Mouse (Mus musculus): ENCODE measurements around the gene 8030411F24Rik. TPM values are rescaled to one million over a fixed set of nuclear protein-coding genes. Genes with fewer than 3 reads are reported as not detected.

Gene 8030411F24Rik
- not detected in 2 replicates for polyA plus RNA-seq (2012; rRNA removed)

GRCm38 (mm10) chr2:148781709-148782108 is at the start of gene 8030411F24Rik:
Gene 8030411F24Rik, plus strand, starts transcription at chr2:148782009.

GRCm38 (mm10) chr2:148732327-148733000 is 49.3 kb upstream of the 8030411F24Rik start, which contains the start of gene Napb:
Gene Napb, minus strand, starts transcription at chr2:148732467.

GRCm38 (mm10) chr2:148750058-148750457 is 31.8 kb upstream of the 8030411F24Rik start, which contains the start of gene Cstl1:
Gene Cstl1, plus strand, starts transcription at chr2:148750358.

GRCm38 (mm10) chr2:148771397-148771796 is 10.4 kb upstream of the 8030411F24Rik start, which contains the start of gene Cst11:
Gene Cst11, minus strand, starts transcription at chr2:148771497.

GRCm38 (mm10) chr2:148789142-148789541 is 7.3 kb downstream of the 8030411F24Rik start, which contains the start of gene Cst12:
Gene Cst12, plus strand, starts transcription at chr2:148789361.

GRCm38 (mm10) chr2:148798485-148798884 is 16.7 kb downstream of the 8030411F24Rik start, which contains the start of gene Cst8:
Gene Cst8, plus strand, starts transcription at chr2:148798785.

GRCm38 (mm10) chr2:148819909-148820308 is 38.1 kb downstream of the 8030411F24Rik start, which contains the start of gene Cst13:
Gene Cst13, plus strand, starts transcription at chr2:148820081.

GRCm38 (mm10) chr2:148834912-148835311 is 53.1 kb downstream of the 8030411F24Rik start, which contains the start of gene Cst9:
Gene Cst9, plus strand, starts transcription at chr2:148835147.

Other genes starting within 250 kb of the 8030411F24Rik start
- 25.0 and 31.6 TPM in 2 replicates for gene Nxt1, start 109.4 kb upstream of the 8030411F24Rik start, polyA plus RNA-seq (2012; rRNA removed)
- gene Gzf1, start 101.0 kb upstream of the 8030411F24Rik start, polyA plus RNA-seq (2012; rRNA removed), result 17.9 and 22.8 TPM in 2 replicates
- gene Napb, start 49.5 kb upstream of the 8030411F24Rik start, polyA plus RNA-seq (2012; rRNA removed), result 0.71 and 1.1 TPM in 2 replicates
- gene Cstl1, start 31.7 kb upstream of the 8030411F24Rik start, polyA plus RNA-seq (2012; rRNA removed), result not detected in 2 replicates
- not detected in 2 replicates for gene Cst11, start 10.5 kb upstream of the 8030411F24Rik start, polyA plus RNA-seq (2012; rRNA removed)
- gene Cst12, start 7.4 kb downstream of the 8030411F24Rik start, polyA plus RNA-seq (2012; rRNA removed), result 1.4 and 2.5 TPM in 2 replicates
- 4.9 and 10.0 TPM in 2 replicates for gene Cst8, start 16.8 kb downstream of the 8030411F24Rik start, polyA plus RNA-seq (2012; rRNA removed)
- not detected in 2 replicates for gene Cst13, start 38.1 kb downstream of the 8030411F24Rik start, polyA plus RNA-seq (2012; rRNA removed)
- gene Cst9, start 53.1 kb downstream of the 8030411F24Rik start, polyA plus RNA-seq (2012; rRNA removed), result not detected in 2 replicates
- gene 9230104L09Rik, start 83.0 kb downstream of the 8030411F24Rik start, polyA plus RNA-seq (2012; rRNA removed), result 0.68 and 0.75 TPM in 2 replicates
- gene Cst3, start 93.7 kb downstream of the 8030411F24Rik start, polyA plus RNA-seq (2012; rRNA removed), result 849 and 1,124 TPM in 2 replicates
- not detected in 2 replicates for gene Gm1330, start 221.2 kb downstream of the 8030411F24Rik start, polyA plus RNA-seq (2012; rRNA removed)
- not detected in 2 replicates for gene Gm10750, start 235.2 kb downstream of the 8030411F24Rik start, polyA plus RNA-seq (2012; rRNA removed)